Mouse (Mus musculus): ENCODE results near the gene Cyfip1.

The Cyfip1 gene

DNA sequence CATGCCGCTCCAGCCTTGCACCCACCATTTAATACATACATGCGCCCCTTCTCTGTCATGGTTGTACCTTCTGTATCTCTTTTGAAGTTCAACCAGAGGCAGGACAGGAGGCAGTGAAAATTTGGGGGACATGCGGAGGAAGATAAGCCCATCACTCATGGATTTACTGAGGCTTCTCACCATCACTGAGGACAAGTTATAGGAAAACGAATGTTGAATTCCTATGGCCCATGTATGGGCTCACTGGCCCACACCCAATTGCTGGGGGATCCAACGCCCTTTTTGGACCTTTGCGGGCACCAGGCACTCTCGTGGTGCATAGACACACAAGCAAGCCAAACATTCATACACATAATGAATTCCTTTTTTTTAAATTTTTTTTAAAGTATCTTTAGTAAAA is at the start of gene Cyfip1:
Cyfip1 (plus strand) TSS at position 301 of the 400 bp plus-strand sequence.
- DNase-seq (ENCODE audit: low read depth, low spot score) = no peak

- DNase-seq (ENCODE audit: low read depth, low spot score) = no peak
Measured at GRCm38 (mm10) chr7:55792280-55792679, 49.3 kb upstream of the Cyfip1 start.

- DNase-seq (ENCODE audit: low read depth, low spot score) = peak; percentile 49
Measured at GRCm38 (mm10) chr7:55793236-55793951, 48.2 kb upstream of the Cyfip1 start.

DNA sequence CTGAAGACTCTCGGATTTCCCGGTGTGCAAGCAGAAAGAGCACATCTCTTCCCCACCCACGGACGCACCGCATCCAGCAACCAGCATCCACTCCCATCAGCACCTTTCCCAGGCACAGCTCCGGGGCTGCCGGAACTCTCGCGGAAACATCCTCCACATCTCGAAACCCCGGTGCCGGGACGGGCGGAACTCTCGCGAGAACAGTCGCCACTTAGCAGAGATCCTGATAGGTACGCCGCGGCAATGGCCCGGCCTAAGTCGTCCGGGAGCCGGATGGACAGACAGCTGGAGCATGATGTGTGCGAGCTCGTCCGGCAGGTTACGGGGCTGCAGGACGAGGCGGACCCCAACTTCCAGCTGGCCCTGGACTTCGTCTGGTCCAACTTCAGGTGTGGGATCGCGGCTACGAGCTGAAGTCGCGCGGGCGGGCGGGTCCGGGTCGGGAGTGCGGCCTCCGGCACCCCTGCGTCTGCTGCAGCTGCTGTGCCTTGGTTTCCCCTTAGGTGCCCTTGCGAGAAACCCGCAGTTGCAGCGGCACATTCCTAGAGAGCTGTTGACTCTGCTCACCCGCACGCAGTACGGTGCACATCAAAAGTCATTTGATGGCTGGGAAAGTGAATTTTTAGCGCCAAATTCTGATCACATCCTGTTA is 47.5 kb upstream of the Cyfip1 start, which contains the start of gene Tubgcp5:
Tubgcp5 (plus strand) TSS at position 203 of the 652 bp plus-strand sequence.
- DNase-seq (ENCODE audit: low read depth, low spot score) = peak; percentile 98

GRCm38 (mm10) chr7:55799981-55800380 is 41.6 kb upstream of the Cyfip1 start:
- no peak for DNase-seq (ENCODE audit: low read depth, low spot score)

- DNase-seq (ENCODE audit: low read depth, low spot score) = no peak
Measured at GRCm38 (mm10) chr7:55809967-55810366, 31.6 kb upstream of the Cyfip1 start.

- no peak for DNase-seq (ENCODE audit: low read depth, low spot score)
Measured at GRCm38 (mm10) chr7:55824468-55824867, 17.1 kb upstream of the Cyfip1 start.

- no peak for DNase-seq (ENCODE audit: low read depth, low spot score)
Measured at GRCm38 (mm10) chr7:55827551-55827950, 14.0 kb upstream of the Cyfip1 start.

DNA sequence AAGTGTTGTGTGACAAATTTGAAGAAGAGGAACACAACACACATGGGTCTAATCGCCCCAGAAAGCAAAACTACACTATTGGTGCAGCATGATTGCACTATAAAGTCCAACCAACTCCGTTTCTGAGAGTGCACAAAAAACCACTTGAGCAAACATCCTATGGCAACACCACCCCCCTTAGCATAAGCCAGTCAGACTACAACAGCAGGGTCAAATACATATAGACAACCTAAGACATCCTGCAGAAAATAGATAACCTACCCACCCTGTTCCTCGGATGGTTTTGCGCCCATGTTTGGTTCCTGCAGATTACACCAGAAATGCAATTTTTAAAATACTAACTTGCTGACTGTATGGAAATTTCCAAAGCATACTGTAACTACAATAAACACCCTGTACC is 4.7 kb upstream of the Cyfip1 start:
- no peak for DNase-seq (ENCODE audit: low read depth, low spot score)

DNA sequence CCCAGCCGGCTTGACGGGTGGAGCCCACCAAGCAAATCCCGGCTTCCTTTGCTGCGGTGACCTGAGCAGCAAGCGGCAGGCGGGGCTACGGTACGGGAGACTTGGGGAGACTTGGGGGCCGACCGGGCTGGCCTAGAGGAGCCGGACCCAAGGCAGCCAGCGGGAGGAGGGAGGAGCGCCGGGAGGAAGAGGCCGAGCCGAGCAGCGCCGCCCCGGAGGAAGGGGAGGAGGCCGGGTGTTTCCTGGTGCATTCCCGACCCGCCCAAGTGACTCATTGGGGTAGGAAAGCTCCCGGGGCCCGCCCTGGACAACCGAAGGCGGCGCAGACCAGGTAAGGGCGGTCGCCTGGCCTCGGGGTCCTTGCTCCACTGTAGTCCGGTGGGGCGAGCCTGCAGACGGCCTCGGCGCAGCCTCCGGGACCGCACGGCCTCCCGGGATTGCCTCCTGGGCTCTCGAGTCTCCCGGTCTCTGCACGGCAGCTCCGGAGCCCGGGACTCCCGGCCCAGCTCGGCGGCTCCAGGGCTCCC is 495 bp downstream of the Cyfip1 start:
- DNase-seq (ENCODE audit: low read depth, low spot score) = peak; percentile 77

GRCm38 (mm10) chr7:55842504-55843152 is 1.1 kb downstream of the Cyfip1 start:
- DNase-seq (ENCODE audit: low read depth, low spot score) = no peak

DNA sequence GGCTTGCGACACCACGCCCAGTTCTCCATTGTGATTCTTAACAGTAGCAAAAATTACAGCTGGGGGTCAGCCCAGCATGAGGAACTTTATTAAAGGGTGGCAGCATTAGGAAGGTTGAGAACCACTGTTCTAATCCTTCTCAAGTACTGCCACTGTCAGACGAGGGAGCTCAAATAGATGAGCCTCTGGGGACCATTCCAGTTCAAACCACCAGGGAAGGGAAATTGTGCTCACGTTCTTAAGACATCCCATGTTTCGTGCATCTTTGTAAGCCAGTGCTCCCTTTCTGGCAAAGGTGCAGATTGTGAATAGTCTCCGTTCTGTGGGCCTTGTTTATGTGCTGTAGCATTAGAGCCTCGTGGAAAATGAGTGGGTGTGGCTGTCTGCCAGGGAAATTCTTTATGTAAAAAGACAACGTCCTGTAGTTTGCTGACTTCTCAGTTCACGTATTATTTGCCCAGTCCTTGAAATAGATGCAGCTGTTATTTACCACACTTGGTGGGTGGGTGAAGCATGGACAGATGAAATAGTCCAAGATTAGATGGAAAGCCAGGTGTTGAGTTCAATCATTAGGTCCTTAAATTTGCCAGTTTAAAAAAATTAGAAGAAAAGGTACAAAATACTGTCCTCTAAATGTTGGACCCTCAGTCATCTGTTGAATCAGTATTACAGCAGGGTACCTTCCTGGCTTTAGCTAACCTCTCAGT is 5.2 kb downstream of the Cyfip1 start:
- peak; percentile 49 for DNase-seq (ENCODE audit: low read depth, low spot score)

GRCm38 (mm10) chr7:55849948-55850571 is 8.5 kb downstream of the Cyfip1 start:
- no peak for DNase-seq (ENCODE audit: low read depth, low spot score)

DNA sequence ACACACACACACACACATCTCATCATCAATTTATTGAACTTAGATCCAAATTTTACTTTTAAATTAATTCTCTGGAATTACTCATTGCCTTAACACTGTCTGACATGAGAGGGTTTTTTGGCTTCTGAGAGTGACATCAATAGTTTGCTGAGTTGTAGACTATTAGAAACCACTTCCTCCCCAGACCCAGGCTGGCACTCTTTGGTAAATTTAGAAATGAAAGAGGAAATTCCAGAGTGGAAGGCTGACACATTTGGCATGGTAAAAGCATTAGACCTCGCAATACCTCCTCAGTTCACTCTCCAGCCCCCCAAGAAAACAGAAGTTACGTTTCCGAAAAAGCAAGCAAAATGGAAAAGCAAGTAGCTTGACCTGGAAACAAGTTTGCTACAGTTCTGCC is 11.2 kb downstream of the Cyfip1 start:
- DNase-seq (ENCODE audit: low read depth, low spot score) = no peak

- peak; percentile 42 for DNase-seq (ENCODE audit: low read depth, low spot score)
Measured at GRCm38 (mm10) chr7:55855597-55855996, 14.1 kb downstream of the Cyfip1 start.

- no peak for DNase-seq (ENCODE audit: low read depth, low spot score)
Measured at GRCm38 (mm10) chr7:55856741-55857140, 15.2 kb downstream of the Cyfip1 start.

- DNase-seq (ENCODE audit: low read depth, low spot score) = peak; percentile 64
Measured at GRCm38 (mm10) chr7:55857729-55858128, 16.2 kb downstream of the Cyfip1 start.

- DNase-seq (ENCODE audit: low read depth, low spot score) = no peak
Measured at GRCm38 (mm10) chr7:55858836-55859517, 17.4 kb downstream of the Cyfip1 start.

GRCm38 (mm10) chr7:55859518-55859872 is 17.9 kb downstream of the Cyfip1 start:
- DNase-seq (ENCODE audit: low read depth, low spot score) = no peak

DNA sequence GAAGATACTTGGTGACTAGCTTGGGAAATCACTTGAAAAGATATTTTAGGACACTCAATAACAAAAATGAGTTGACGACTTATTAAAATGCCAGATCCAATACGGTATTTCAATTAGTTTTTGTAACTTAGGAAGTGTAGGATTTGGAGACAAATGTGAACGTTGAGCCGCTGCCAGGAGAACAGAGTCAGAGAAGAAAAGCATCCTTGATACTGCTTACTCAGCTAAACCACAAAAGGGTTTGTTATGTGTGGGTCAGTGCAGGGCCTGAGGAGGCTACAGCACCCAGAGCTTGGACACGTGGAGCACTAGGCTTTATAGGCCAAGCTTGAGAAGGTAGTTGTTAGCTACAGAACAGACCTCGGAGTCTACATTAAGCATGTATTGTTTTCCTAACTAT is 18.4 kb downstream of the Cyfip1 start:
- no peak for DNase-seq (ENCODE audit: low read depth, low spot score)

DNA sequence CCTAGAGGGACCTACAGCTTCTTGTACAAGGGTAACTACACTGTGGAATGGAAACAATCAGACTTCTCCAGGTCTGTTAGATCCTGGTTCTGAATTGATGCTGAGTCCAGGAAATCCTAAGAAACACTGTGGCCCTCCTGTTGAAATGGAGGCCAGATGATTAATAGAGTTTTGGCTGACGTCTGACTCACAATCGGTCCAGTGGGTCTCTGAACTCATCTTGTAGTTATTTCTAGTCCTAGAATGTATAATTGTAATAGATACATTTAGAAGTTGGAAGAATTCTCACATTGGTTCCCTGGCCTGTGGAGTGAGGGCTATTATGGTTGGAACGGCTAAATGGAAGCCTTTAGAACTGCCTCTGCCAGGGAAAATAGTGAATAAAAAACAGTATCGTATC is 19.6 kb downstream of the Cyfip1 start:
- DNase-seq (ENCODE audit: low read depth, low spot score) = no peak
